Mouse (Mus musculus) forebrain, embryonic 12.5 days (tissue): ENCODE measurements at regions not wholly inside any gene's neighbourhood (a gene's known extent, or its start where the extent isn't known, plus 50 kb on each side); places are given as distances from the start of the nearest gene placed in this dataset.

ENCODE experiments used
- ATAC-seq: fragments of 200-750 bp; cut with Nextera tagmentation; 2 replicates; pipeline ENCODE4 v1.8.0; 2017; ENCODE audit warnings: moderate TSS enrichment; ENCODE audit not compliant: low FRiP score
- H3K27ac ChIP-seq: fragments of 300-500 bp; sonication (generic); 2 replicates; pipeline ENCODE4 v1.5.1; 2016; ENCODE audit warnings: mild to moderate bottlenecking
- H3K27me3 ChIP-seq: fragments of 300-500 bp; sonication (generic); 2 replicates; pipeline ENCODE4 v1.6.1; 2016; ENCODE audit warnings: mild to moderate bottlenecking
- H3K36me3 ChIP-seq: fragments of 300-500 bp; sonication (generic); replicated peaks from 2 replicates; pipeline ENCODE4 v1.6.1; 2016; ENCODE audit warnings: mild to moderate bottlenecking
- H3K4me1 ChIP-seq: fragments of 300-500 bp; sonication (generic); 2 replicates; pipeline ENCODE4 v1.6.1; 2016
- H3K4me2 ChIP-seq: fragments of 300-500 bp; sonication (generic); 2 replicates; pipeline ENCODE4 v1.6.1; 2016; ENCODE audit warnings: mild to moderate bottlenecking, moderate library complexity
- H3K4me3 ChIP-seq: fragments of 300-500 bp; sonication (generic); replicated peaks from 2 replicates; pipeline ENCODE4 v1.5.1; 2016; ENCODE audit warnings: mild to moderate bottlenecking
- H3K9ac ChIP-seq: fragments of 300-500 bp; sonication (generic); 2 replicates; pipeline ENCODE4 v1.6.1; 2016; ENCODE audit warnings: mild to moderate bottlenecking
- H3K9me3 ChIP-seq: fragments of 300-500 bp; sonication (generic); 2 replicates; pipeline ENCODE4 v1.6.1; 2016
- WGBS: fragments of 180-500 bp; shearing (Covaris S2); methylation state at CpG from one replicate; pipeline ENCODE4 v1.1.7; 2016; 5-methylcytosine and 5-hydroxymethylcytosine counted together

GRCm38 (mm10) chr3:38684247-38684991, 199.8 kb upstream of the Ankrd50 start:
- Histone ChIP-seq H3K9me3 (no peaks in the 10 kb centered on the region), H3K27ac (no peak overlapping the region)
- WGBS = 92% methylated on average over 4 of the region's 4 CpGs

DNA sequence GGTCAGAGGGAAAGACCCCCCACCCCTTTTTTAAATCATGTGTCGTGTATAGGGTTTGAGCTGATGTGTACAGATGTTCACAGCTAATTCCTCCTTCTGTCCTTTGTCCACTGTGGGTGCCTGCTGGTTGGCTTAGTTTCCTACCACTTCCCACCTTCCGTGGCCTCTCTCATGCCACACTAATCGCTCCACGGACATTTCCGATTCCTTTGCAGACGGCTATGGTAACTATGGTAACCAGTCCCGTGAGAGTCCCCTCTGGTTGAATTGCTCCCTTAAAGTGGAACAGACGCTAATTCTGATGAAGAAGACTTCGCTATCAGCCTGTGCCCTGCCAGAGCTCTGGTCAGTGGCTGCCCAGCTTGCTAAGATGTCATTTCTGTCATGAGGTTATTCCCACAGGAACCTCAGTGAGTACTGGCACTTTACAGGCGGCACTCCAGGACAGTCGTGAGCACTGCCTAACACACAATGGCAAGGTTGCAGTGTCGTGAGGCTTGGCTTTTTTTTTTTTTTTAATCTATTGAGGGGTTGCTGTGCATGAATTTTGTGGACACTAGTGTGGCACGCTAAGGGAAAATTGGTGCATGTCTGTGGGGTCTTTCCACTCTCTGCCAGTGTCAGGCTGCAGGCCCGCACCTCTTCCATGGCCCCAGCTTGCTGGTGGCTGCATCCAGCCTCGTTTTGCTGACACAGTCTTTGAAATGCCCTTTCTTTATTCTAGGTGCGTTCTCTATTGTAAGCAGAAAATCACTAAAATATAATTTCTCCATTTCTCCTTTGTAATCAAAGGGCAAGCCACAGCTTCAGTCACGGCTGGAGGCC, 179.2 kb upstream of the Ankrd50 start:
- no peak overlapping the region for H3K4me3 ChIP-seq
- peaks cover 11% of the 10 kb centered on the region for H3K4me1 ChIP-seq
- peak overlapping the region; percentile 25; the same call in 1 of the 2 replicates for H3K4me2 ChIP-seq
- H3K27me3 ChIP-seq = no peaks in the 10 kb centered on the region
- H3K9me3 ChIP-seq = no peaks in the 10 kb centered on the region
- no peak overlapping the region for H3K9ac ChIP-seq
- WGBS = 48% methylated on average over 17 of the region's 17 CpGs
- ATAC-seq = peak; percentile 79
- no peaks in the 10 kb centered on the region for H3K36me3 ChIP-seq
- H3K27ac ChIP-seq = peak overlapping the region; percentile 56; the same call in 1 of the 2 replicates

More at GRCm38 (mm10) chr3:38684247-38684991, 199.8 kb upstream of the Ankrd50 start:
- Histone ChIP-seq H3K27me3 (no peaks in the 10 kb centered on the region), H3K9ac (no peak overlapping the region), H3K4me1 (no peaks in the 10 kb centered on the region), H3K4me2 (no peak overlapping the region), H3K36me3 (no peaks in the 10 kb centered on the region), H3K4me3 (no peak overlapping the region)
- ATAC-seq = no peak

GRCm38 (mm10) chr3:38663023-38663422, 178.4 kb upstream of the Ankrd50 start:
- peaks cover 11% of the 10 kb centered on the region for H3K4me1 ChIP-seq
- no peak overlapping the region for H3K4me2 ChIP-seq
- ATAC-seq = 0 out of 2 replicates have a peak, but pooled peaks have one; percentile 27
- H3K4me3 ChIP-seq = no peak overlapping the region
- 61% methylated on average over 5 of the region's 5 CpGs for WGBS
- no peaks in the 10 kb centered on the region for H3K27me3 ChIP-seq
- no peaks in the 10 kb centered on the region for H3K9me3 ChIP-seq
- H3K9ac ChIP-seq = no peak overlapping the region
- H3K36me3 ChIP-seq = no peaks in the 10 kb centered on the region
- no peak overlapping the region for H3K27ac ChIP-seq

- ATAC-seq = no peak
- Histone ChIP-seq H3K4me2 (no peak overlapping the region), H3K27me3 (no peaks in the 10 kb centered on the region), H3K27ac (no peak overlapping the region), H3K9me3 (no peaks in the 10 kb centered on the region), H3K4me3 (no peak overlapping the region), H3K36me3 (no peaks in the 10 kb centered on the region), H3K9ac (no peak overlapping the region), H3K4me1 (peaks cover 8% of the 10 kb centered on the region)
- WGBS = 82% methylated on average over 1 of the region's 1 CpGs
Measured at GRCm38 (mm10) chr3:38656790-38657189, 172.1 kb upstream of the Ankrd50 start.

GRCm38 (mm10) chr3:38653928-38654327, 169.3 kb upstream of the Ankrd50 start:
- ATAC-seq = no peak
- H3K36me3 ChIP-seq = no peaks in the 10 kb centered on the region
- no peak overlapping the region for H3K4me3 ChIP-seq
- H3K27ac ChIP-seq = no peak overlapping the region
- H3K4me1 ChIP-seq = peaks cover 8% of the 10 kb centered on the region
- H3K4me2 ChIP-seq = no peak overlapping the region
- H3K9ac ChIP-seq = no peak overlapping the region
- H3K9me3 ChIP-seq = no peaks in the 10 kb centered on the region
- WGBS = 67% methylated on average over 4 of the region's 4 CpGs
- H3K27me3 ChIP-seq = no peaks in the 10 kb centered on the region

DNA sequence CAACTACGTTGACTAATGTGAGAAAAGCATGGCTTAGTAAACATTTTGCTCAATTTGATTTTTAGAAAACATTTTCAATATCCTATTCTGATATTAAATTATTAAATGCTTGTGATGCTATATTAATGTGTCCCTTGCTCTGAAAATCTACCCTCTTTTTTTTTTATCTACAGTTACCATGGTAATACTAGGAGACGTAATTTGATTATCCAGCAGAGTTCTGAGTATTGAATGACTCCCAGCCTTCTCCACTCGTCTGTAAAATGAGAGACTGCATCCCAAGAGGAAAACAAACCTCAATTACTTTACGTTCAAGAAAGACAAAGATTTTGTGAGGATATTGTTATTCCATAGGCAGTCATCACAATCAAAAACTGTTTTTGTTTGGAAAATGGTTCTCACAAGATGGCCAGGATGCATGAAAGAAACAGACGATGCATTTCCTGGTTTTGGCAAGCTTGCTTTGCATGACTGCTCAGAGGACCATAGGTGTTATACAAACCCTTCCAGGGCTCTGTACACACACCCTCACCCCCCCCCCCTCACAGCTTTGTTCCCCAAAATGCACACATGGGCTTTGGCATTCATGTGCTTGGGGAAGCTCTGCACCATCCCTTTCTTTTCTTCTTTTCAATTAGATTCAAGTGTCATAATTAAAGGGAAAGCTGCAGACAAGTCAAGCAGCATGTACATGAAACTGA, 168.5 kb upstream of the Ankrd50 start:
- no peak for ATAC-seq
- no peaks in the 10 kb centered on the region for H3K9me3 ChIP-seq
- 33% methylated on average over 5 of the region's 5 CpGs for WGBS
- no peak overlapping the region for H3K4me2 ChIP-seq
- H3K36me3 ChIP-seq = no peaks in the 10 kb centered on the region
- H3K9ac ChIP-seq = no peak overlapping the region
- no peak overlapping the region for H3K4me3 ChIP-seq
- H3K27me3 ChIP-seq = no peaks in the 10 kb centered on the region
- peaks cover 8% of the 10 kb centered on the region for H3K4me1 ChIP-seq
- H3K27ac ChIP-seq = no peak overlapping the region

DNA sequence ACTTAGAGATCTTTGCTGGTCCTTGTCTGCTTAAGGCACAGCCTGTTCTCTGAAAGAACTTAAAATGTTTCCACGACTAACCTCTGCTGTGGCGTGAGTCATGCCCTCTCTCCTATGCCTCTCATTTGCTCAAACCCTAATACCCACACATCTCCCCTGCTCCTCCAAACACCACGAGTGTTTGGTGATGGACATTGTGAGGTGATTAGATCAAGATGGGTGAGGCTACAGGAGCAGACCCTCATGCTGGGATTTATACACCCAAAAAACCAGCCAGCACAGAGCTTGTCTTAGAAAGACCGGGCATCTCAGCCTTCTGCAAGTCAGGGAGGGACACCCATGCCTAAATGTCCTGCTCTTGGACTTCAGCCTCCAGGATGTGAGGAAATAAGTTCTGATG, 165.5 kb upstream of the Ankrd50 start:
- no peak for ATAC-seq
- H3K27ac ChIP-seq = no peak overlapping the region
- 78% methylated on average over 4 of the region's 4 CpGs for WGBS

GRCm38 (mm10) chr3:38648633-38649032, 164.0 kb upstream of the Ankrd50 start:
- no peak overlapping the region for H3K4me3 ChIP-seq
- no peak overlapping the region for H3K27ac ChIP-seq
- H3K4me2 ChIP-seq = no peak overlapping the region
- 86% methylated on average over 4 of the region's 4 CpGs for WGBS
- H3K9ac ChIP-seq = no peak overlapping the region
- no peaks in the 10 kb centered on the region for H3K27me3 ChIP-seq
- peaks cover 6% of the 10 kb centered on the region; the same call in 1 of the 2 replicates for H3K4me1 ChIP-seq
- no peaks in the 10 kb centered on the region for H3K36me3 ChIP-seq
- ATAC-seq = no peak
- no peaks in the 10 kb centered on the region for H3K9me3 ChIP-seq

More for the DNA sequence above, 165.5 kb upstream of the Ankrd50 start:
- no peaks in the 10 kb centered on the region for H3K36me3 ChIP-seq
- H3K9me3 ChIP-seq = no peaks in the 10 kb centered on the region
- no peak overlapping the region for H3K4me3 ChIP-seq
- no peaks in the 10 kb centered on the region for H3K27me3 ChIP-seq
- no peak overlapping the region for H3K9ac ChIP-seq
- H3K4me1 ChIP-seq = peaks cover 8% of the 10 kb centered on the region; the same call in 1 of the 2 replicates
- no peak overlapping the region for H3K4me2 ChIP-seq

DNA sequence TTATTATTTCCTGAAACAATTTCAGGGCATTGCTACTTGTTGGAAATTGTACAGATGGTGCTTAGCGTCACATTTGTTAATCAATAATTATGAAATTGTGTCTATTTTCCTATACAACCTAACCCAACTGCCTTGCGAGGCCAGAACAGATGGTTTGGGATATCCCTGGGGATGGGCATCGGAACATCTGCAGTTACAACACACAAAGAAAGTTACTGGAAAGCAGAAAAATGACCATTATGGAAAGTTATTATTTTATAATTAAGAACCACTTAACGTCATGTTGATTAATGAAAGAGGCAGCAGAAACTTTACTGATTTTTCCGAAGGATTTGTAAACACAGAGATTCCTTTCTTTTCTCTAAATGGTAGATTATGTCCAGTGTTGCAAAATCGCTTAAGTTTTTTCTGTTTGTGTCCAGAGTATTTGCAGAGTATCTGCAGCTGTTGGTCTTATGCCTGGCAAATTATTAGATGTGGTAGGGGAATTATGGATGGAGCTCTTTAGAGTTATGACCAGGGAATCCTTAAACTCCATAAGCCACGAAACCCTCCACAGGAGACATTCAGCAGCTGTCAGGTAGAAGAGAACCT, 163.2 kb upstream of the Ankrd50 start:
- Histone ChIP-seq H3K4me2 (no peak overlapping the region), H3K4me3 (no peak overlapping the region), H3K36me3 (no peaks in the 10 kb centered on the region), H3K27me3 (no peaks in the 10 kb centered on the region), H3K4me1 (no peaks in the 10 kb centered on the region), H3K27ac (no peak overlapping the region), H3K9ac (no peak overlapping the region), H3K9me3 (no peaks in the 10 kb centered on the region)
- ATAC-seq = no peak
- WGBS = 87% methylated on average over 7 of the region's 7 CpGs

DNA sequence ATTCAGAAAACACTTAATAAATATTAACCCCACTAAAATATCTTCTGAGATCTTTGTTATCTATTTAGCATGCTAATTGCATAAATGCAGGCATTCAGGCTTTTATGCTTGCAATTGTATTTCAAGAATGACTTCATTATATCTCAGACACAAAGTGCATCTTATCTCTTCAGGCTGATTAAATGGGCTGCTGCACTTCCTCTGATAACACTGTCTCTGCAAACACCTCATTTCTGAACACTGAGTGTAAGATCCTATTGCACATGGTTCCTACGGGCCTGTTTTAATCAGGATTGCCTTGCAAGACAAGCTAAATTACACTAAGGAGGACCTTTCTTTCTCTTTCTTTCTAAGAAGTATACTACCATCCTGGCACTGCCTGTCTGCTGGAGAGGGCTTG, 157.1 kb upstream of the Ankrd50 start:
- H3K9me3 ChIP-seq = no peaks in the 10 kb centered on the region
- H3K4me3 ChIP-seq = no peak overlapping the region
- no peak for ATAC-seq
- H3K4me1 ChIP-seq = no peaks in the 10 kb centered on the region
- H3K36me3 ChIP-seq = no peaks in the 10 kb centered on the region
- 77% methylated on average over 1 of the region's 1 CpGs for WGBS
- no peaks in the 10 kb centered on the region for H3K27me3 ChIP-seq
- H3K27ac ChIP-seq = no peak overlapping the region
- H3K9ac ChIP-seq = no peak overlapping the region
- H3K4me2 ChIP-seq = no peak overlapping the region

- H3K4me2 ChIP-seq = no peak overlapping the region
- no peaks in the 10 kb centered on the region for H3K4me1 ChIP-seq
- no peak overlapping the region for H3K27ac ChIP-seq
- H3K9me3 ChIP-seq = no peaks in the 10 kb centered on the region
- whole genome bisulfite sequencing = 74% methylated on average over 4 of the region's 4 CpGs
- no peaks in the 10 kb centered on the region for H3K27me3 ChIP-seq
- H3K4me3 ChIP-seq = no peak overlapping the region
- H3K9ac ChIP-seq = no peak overlapping the region
- ATAC-seq = no peak
- H3K36me3 ChIP-seq = no peaks in the 10 kb centered on the region
Measured at GRCm38 (mm10) chr3:38636806-38637205, 152.2 kb upstream of the Ankrd50 start.

DNA sequence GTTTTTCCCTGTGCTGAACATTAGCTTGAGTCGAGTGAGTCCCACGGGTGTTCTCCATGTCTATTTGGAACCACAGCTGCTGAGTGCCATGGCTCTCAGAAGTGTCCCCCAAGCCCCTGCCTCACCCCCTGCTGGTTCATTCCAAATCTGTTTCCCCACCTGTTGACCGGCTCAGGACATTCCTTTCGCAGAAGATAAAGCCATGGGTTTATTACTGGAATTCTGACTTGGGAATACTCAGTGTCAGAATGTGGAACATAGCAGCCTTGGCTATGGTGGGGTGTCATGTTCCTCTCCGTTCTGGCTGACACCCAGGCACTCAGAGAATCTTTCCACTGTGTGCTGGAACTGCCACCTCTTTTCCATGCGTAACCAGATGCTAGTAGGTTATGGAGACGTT, 148.7 kb upstream of the Ankrd50 start:
- 69% methylated on average over 7 of the region's 7 CpGs for WGBS
- Histone ChIP-seq H3K9ac (no peak overlapping the region), H3K27me3 (no peaks in the 10 kb centered on the region), H3K36me3 (no peaks in the 10 kb centered on the region), H3K9me3 (no peaks in the 10 kb centered on the region), H3K4me1 (no peaks in the 10 kb centered on the region), H3K27ac (no peak overlapping the region), H3K4me2 (no peak overlapping the region), H3K4me3 (no peak overlapping the region)
- ATAC-seq = no peak
